Mouse (Mus musculus): ENCODE results near the gene Fads6. TPM values are rescaled to one million over a fixed set of nuclear protein-coding genes. Genes with fewer than 3 reads are reported as not detected.

The Fads6 gene
- total and polyA plus RNA-seq, 3 experiments = 3.3 to 6.6 TPM; not detected in 1

DNA sequence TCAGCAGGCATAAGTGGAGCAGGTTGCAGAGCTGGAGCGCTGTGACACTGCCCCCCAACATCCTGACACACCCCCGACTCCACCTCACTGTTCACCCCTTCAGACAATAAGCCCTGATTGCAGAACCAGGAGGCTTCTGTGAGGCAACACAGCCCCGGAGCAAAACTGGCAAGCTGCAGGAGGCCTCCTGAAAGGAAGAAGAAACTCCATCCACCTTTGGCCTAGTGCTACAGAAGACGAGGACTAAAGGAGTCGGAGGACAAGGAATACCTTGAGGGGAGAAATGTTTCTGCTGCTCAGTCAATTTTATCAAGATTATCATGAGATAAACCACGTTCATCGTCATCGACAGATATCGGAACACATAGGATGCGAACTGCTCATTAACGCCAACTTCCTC, 1.5 kb downstream of the Fads6 start:
- no peak for DNase-seq (ENCODE audit: low read depth, low spot score)
- Histone ChIP-seq H3K36me3 (ENCODE audit: control insufficient read depth in 1 of 2, insufficient read depth in 2 of 2, low read length in 2 of 2) (no peaks in the 10 kb centered on the region), H3K4me3 (ENCODE audit: control insufficient read depth in 1 of 2, insufficient read depth in 1 of 2, low read depth in 2 of 2, low read length in 2 of 2) (no peak overlapping the region), H3K9me3 (replicated peaks; ENCODE audit: insufficient read depth, low read length) (no peaks in the 10 kb centered on the region), H3K4me1 (ENCODE audit: control insufficient read depth in 1 of 2, insufficient read depth in 2 of 2, low read length in 2 of 2) (no peaks in the 10 kb centered on the region; a peak in 1 of 4 replicates), H3K27ac (ENCODE audit: control insufficient read depth, low read depth, low read length) (no peak overlapping the region), H3K27me3 (ENCODE audit: control insufficient read depth in 1 of 2, insufficient read depth in 2 of 2, low read length in 2 of 2) (no peaks in the 10 kb centered on the region), H3K9ac (ENCODE audit: control insufficient read depth, low read depth, low read length, poor library complexity, severe bottlenecking) (no peak overlapping the region), H3K79me2 (ENCODE audit: control insufficient read depth, insufficient read depth, low read length, poor library complexity) (no peaks in the 10 kb centered on the region)
- TF ChIP-seq USF2 (IDR thresholded peaks at IDR 0.05; ENCODE audit: borderline replicate concordance in 1 of 2, insufficient read depth in 1 of 2, low read depth in 1 of 2, low read length in 2 of 2) = no peak
- TF ChIP-seq JUND (IDR thresholded peaks at IDR 0.05; ENCODE audit: low read depth, low read length) = no peak

DNA sequence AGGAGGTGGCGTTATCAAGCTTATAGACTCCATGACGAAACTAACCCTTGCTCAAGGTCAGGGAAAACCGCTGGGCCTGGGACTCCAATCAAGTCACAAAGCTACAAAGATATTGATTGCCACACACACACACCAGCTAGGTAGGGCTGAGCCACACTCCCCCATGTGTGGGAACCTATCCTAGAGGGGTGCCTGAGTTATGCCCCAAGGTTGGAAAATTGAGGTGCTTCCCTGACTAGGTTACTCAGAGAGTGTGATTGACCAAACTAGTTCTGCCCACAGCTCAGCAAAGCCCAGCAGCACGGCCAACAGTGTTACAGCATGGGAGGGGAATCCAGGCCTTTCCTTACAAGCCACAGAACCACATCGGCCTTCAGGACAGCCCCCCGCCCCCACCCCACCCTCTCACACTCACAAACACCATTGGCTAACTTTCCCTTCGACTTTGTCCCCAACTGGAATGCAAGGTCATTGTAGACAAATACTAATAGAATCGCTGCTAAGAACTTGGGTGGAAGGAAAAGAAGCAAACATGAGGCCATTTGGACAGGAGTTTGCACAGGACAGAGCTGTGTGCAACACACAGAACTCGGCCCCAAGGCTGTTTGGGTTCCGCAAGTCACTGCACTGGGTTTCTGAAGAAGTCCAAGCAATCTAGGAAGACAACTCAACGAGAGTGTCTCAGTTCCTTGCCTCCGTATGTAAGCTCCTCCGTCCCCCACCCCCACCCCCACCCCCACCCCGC, 4.7 kb downstream of the Fads6 start:
- H3K4me1 ChIP-seq (ENCODE audit: control insufficient read depth in 1 of 2, insufficient read depth in 2 of 2, low read length in 2 of 2) = no peaks in the 10 kb centered on the region
- no peak overlapping the region for H3K27ac ChIP-seq (ENCODE audit: control insufficient read depth, low read depth, low read length)
- no peaks in the 10 kb centered on the region for H3K9me3 ChIP-seq (replicated peaks; ENCODE audit: insufficient read depth, low read length)
- no peak for DNase-seq (ENCODE audit: low read depth, low spot score)
- no peaks in the 10 kb centered on the region for H3K36me3 ChIP-seq (ENCODE audit: control insufficient read depth in 1 of 2, insufficient read depth in 2 of 2, low read length in 2 of 2)
- no peak for TF ChIP-seq GATA1 (IDR thresholded peaks at IDR 0.05; ENCODE audit: low read depth, low read length)
- no peak for TF ChIP-seq KAT2A (conservative IDR thresholded peaks at IDR 0.05; ENCODE audit: low read depth, low read length)
- no peak for TF ChIP-seq POLR2AphosphoS2 (IDR thresholded peaks at IDR 0.05; ENCODE audit: low read length)
- no peak for TF ChIP-seq ZC3H11A (IDR thresholded peaks at IDR 0.05; ENCODE audit: low read depth, low read length)
- TF ChIP-seq RAD21 (IDR thresholded peaks at IDR 0.05; ENCODE audit: low read depth, low read length) = no peak
- TF ChIP-seq USF1 (IDR thresholded peaks at IDR 0.05; ENCODE audit: low read depth, low read length) = no peak
- TF ChIP-seq NELFE (IDR thresholded peaks at IDR 0.05; ENCODE audit: low read depth, low read length) = no peak
- TF ChIP-seq MYB (IDR thresholded peaks at IDR 0.05; ENCODE audit: low read depth, low read length) = no peak
- TF ChIP-seq SIN3A (IDR thresholded peaks at IDR 0.05; ENCODE audit: low read length) = no peak
- TF ChIP-seq USF2 (IDR thresholded peaks at IDR 0.05; ENCODE audit: borderline replicate concordance in 1 of 2, insufficient read depth in 1 of 2, low read depth in 1 of 2, low read length in 2 of 2) = no peak
- TF ChIP-seq TBP (IDR thresholded peaks at IDR 0.05; ENCODE audit: low read depth, low read length) = no peak
- TF ChIP-seq MEF2A (IDR thresholded peaks at IDR 0.05; ENCODE audit: extremely low read depth, insufficient replicate concordance, low read depth, low read length, poor library complexity, severe bottlenecking) = no peak
- TF ChIP-seq NRF1 (IDR thresholded peaks at IDR 0.05; ENCODE audit: insufficient read depth, low read depth, low read length, poor library complexity, severe bottlenecking) = no peak
- no peak for TF ChIP-seq HCFC1 (IDR thresholded peaks at IDR 0.05; ENCODE audit: low read depth, low read length)
- TF ChIP-seq POLR2A (IDR thresholded peaks at IDR 0.05; ENCODE audit: control insufficient read depth in 1 of 2, insufficient read depth in 1 of 2, low read depth in 1 of 2, low read length in 2 of 2, poor library complexity in 1 of 2) = no peak
- TF ChIP-seq TAL1 (IDR thresholded peaks at IDR 0.05; ENCODE audit: low read length) = no peak
- H3K9ac ChIP-seq (ENCODE audit: control insufficient read depth, low read depth, low read length, poor library complexity, severe bottlenecking) = no peak overlapping the region
- no peak overlapping the region for H3K4me3 ChIP-seq (ENCODE audit: control insufficient read depth in 1 of 2, insufficient read depth in 1 of 2, low read depth in 2 of 2, low read length in 2 of 2)
- no peaks in the 10 kb centered on the region for H3K79me2 ChIP-seq (ENCODE audit: control insufficient read depth, insufficient read depth, low read length, poor library complexity)
- no peaks in the 10 kb centered on the region for H3K27me3 ChIP-seq (ENCODE audit: control insufficient read depth in 1 of 2, insufficient read depth in 2 of 2, low read length in 2 of 2)
